Mouse (Mus musculus): ENCODE results near the gene Git2.

The Git2 gene

DNA sequence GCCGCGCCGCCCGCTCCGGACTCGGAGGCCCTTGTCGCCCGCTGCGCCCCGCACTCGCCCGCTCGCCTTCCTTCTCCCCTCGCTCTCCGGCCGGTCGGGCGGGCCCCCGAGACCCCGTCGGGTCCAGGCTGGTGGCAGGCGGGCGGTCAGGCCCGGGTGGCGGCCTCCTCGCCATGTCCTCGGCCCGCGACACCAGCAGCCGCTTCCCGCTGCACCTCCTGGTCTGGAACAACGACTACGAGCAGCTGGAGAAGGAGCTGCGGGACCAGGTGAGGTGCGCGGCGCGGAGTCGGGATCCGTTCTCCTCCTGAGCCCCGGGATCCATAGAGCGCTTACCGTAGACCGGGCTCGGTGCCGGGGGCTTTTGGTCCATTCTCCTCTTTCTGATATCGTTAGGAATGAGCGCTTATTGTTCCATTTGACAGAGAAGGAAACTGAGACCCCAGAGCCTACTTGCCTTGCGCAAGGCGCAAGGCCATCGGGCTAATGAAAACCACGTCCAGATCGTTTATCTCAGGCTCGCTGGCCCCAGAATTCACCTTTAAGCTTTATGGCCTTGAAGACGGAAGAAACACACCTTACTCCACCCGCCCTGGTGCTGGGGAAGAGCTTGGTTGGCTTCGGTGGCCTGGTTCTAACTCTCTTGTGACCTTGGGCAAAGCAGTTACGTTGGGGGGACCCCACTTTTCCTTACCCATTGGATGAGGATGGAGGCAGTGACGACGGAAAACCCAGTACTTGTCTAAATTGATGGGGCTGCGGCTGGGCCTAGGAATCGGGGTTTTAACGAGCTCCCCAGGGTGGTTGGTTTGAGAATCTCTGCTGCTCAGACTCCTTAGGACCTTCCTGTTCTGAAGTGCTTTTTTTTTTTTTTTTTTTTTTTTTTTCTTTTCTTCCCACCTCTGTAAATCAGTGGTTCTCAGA, at the start of gene Git2:
TSS of gene Git2 (minus strand) at position 462 of the 924 bp plus-strand sequence.
- peak; percentile 27 for DNase-seq (ENCODE audit: low spot score)

DNA sequence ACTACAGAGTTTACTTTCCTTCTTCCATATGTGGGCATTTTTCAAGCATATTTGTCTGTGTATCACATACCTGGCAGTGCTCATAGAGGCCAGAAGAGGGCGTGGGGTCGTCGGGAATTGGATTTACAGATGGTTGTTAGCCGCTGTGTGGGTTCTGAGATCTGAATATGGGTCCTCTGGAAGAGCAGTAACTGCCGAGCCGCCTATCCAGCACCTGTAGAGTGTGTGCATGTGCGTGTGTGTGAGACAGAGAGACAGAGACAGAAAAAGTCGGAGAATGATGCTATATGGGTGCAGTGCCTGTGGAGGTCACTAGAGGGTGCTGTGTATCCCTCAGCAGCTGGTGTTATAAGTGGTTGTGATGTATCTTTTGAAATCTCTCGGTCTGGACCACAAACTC, 48.9 kb upstream of the Git2 start:
- DNase-seq (ENCODE audit: low spot score), result no peak

- peak; percentile 81 for DNase-seq (ENCODE audit: low spot score)
These were observed 47.7 kb upstream of the Git2 start, which contains the start of gene 1500011B03Rik for GRCm38 (mm10) chr5:114822796-114823688. Gene 1500011B03Rik, minus strand, starts transcription at chr5:114823468.

- no peak for DNase-seq (ENCODE audit: low spot score)
These were observed 42.8 kb upstream of the Git2 start for GRCm38 (mm10) chr5:114818124-114818523.

- no peak for DNase-seq (ENCODE audit: low spot score)
These were observed 41.3 kb upstream of the Git2 start for GRCm38 (mm10) chr5:114816599-114816998.

GRCm38 (mm10) chr5:114813525-114814181, 38.3 kb upstream of the Git2 start:
- peak; percentile 88 for DNase-seq (ENCODE audit: low spot score)

GRCm38 (mm10) chr5:114809826-114810225, 34.5 kb upstream of the Git2 start:
- DNase-seq (ENCODE audit: low spot score), result no peak

- no peak for DNase-seq (ENCODE audit: low spot score)
These were observed 34.0 kb upstream of the Git2 start for GRCm38 (mm10) chr5:114809181-114809756.

GRCm38 (mm10) chr5:114808385-114808784, 33.1 kb upstream of the Git2 start:
- no peak for DNase-seq (ENCODE audit: low spot score)

DNA sequence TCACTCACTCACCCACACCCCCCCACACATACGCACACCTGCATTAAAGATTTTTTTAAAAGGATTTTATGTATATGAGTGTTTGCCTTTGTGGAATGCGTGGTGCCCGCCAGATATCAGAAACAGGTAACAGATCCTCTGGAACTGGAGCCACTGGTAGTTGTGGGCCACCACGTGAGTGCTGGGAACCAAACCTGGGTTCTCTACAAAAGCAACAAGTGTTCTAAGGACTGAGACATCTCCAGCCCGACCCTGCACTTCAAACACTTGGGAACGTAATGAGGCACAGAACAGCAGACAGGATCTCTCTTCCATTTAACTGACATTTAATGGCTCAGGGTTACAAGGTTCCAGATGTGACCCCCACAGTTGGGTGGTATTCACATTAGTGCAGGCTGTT, 32.6 kb upstream of the Git2 start:
- no peak for DNase-seq (ENCODE audit: low spot score)

GRCm38 (mm10) chr5:114807468-114807867, 32.2 kb upstream of the Git2 start:
- DNase-seq (ENCODE audit: low spot score), result no peak

DNA sequence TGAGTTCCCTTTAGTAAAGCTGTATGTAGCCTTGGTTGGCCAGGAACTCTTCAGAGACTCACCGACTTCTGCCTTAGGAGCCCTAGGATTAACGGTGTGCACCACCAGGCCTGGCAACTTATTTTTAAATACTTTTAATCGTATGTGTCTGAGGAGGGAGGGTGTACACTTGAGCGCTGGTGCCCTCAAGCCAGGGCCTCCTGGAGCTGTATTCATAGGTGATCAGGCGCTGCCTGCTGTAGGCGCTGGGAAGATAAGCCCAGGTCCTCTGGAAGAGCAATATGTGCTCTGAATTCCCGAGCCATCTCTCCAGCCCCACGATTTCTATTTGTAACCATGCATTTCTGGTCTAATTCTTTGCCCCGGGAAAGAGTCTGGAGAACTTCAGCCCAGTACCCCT, 31.7 kb upstream of the Git2 start:
- DNase-seq (ENCODE audit: low spot score), result no peak

DNA sequence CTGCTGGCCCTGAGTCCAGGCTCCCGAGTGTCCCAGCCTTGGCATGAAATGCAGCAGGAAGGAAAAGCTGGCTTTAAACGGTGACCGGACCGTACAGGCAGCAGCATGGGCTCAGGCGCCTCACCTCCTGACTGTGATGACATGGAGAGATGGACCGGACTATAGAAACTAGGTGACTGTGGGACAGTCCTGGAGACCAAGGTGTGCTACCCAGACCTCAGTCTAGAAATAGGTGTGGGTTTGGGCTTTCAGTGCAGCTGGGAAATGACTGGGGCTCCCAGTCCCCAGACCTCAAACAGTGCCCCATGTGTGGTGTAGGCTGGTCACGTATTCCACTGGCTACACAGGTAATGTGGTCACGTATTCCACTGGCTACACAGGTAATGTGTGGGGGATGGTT, 31.3 kb upstream of the Git2 start:
- DNase-seq (ENCODE audit: low spot score), result no peak

- DNase-seq (ENCODE audit: low spot score), result no peak
These were observed 30.4 kb upstream of the Git2 start for GRCm38 (mm10) chr5:114805436-114806350.

- DNase-seq (ENCODE audit: low spot score), result no peak
These were observed 29.6 kb upstream of the Git2 start for GRCm38 (mm10) chr5:114804958-114805357.

DNA sequence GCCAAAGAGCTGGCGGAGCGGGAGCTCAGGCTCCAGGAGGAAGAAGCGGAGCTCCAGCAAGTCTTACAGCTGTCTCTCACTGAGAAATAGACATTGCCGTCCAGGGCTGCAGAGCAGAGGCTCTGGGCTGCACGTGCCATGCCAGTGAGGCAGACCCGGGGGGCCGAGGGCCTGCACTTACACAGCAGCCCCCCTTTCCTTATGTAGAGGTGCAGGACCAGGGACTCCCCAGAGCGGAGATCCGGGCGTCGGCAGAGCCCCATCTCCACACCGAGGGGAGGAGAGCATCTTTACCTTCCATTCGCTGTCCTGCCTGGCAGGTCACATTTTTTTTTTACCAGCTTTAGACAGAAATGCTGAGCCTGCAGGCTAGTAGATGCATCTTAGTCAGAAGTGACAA, 29.0 kb upstream of the Git2 start:
- DNase-seq (ENCODE audit: low spot score), result no peak

- no peak for DNase-seq (ENCODE audit: low spot score)
These were observed 27.9 kb upstream of the Git2 start for GRCm38 (mm10) chr5:114803231-114803630.

GRCm38 (mm10) chr5:114801841-114802240, 26.5 kb upstream of the Git2 start:
- no peak for DNase-seq (ENCODE audit: low spot score)

DNA sequence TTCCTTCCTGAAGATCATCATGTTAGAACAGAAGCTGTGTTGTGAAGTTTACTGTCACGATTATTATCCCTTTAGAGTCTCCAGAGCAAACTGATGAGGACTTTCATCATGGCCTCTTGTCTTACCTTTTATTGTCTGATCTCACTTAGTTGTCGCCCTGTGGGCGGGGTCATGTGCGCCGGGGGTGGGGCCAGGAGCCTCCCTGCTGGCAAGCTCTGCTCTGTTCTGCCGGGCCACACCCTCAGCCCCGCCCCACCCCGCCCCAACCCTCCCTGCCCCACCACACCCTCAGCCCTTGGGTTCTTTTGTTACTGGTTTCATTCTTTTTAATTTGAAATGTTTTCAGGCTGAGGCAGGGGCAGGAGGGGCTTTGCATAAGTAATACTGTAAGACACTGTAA, 25.7 kb upstream of the Git2 start:
- DNase-seq (ENCODE audit: low spot score), result no peak

- DNase-seq (ENCODE audit: low spot score), result no peak
These were observed 24.5 kb upstream of the Git2 start for GRCm38 (mm10) chr5:114799848-114800247.

- DNase-seq (ENCODE audit: low spot score), result no peak
These were observed 21.9 kb upstream of the Git2 start for GRCm38 (mm10) chr5:114797253-114797652.

Data from testis, postnatal 14 days (tissue).